Mouse (Mus musculus): ENCODE measurements around the gene Slc1a2. TPM values are rescaled to one million over a fixed set of nuclear protein-coding genes. Genes with fewer than 3 reads are reported as not detected.

Slc1a2 gene
- total and polyA plus RNA-seq, 2 experiments from 2014 or later = 18.4 to 82.0 TPM

GRCm38 (mm10) chr2:102730386-102730785 lies 71.9 kb downstream of the Slc1a2 start:
- no peak for TF ChIP-seq CTCF (IDR thresholded peaks at IDR 0.05; ENCODE audit: low read depth)
- 36% methylated on average over 5 of the region's 5 CpGs for WGBS
- no peaks in the 10 kb centered on the region for H3K36me3 ChIP-seq (ENCODE audit: insufficient read depth)
- no peak overlapping the region for H3K27ac ChIP-seq (ENCODE audit: low read depth, low read length)
- no peak overlapping the region for H3K4me3 ChIP-seq (ENCODE audit: low read depth, low read length)
- H3K4me2 ChIP-seq (ENCODE audit: low read depth) = no peak overlapping the region
- no peaks in the 10 kb centered on the region for H3K27me3 ChIP-seq (ENCODE audit: insufficient read depth, low read length)
- H3K9ac ChIP-seq = no peak overlapping the region
- H3K9me3 ChIP-seq (ENCODE audit: low read length) = no peaks in the 10 kb centered on the region
- peaks cover 6% of the 10 kb centered on the region; the same call in 1 of the 2 replicates for H3K4me1 ChIP-seq (ENCODE audit: insufficient read depth)
- ATAC-seq (peak; percentile 50; the same call in 1 of the 2 replicates), DNase-seq (no peak)

- peaks cover 6% of the 10 kb centered on the region; the same call in 1 of the 2 replicates for H3K4me1 ChIP-seq (ENCODE audit: insufficient read depth)
- H3K36me3 ChIP-seq (ENCODE audit: insufficient read depth) = no peaks in the 10 kb centered on the region
- 0 out of 2 replicates have a peak overlapping the region, but pooled peaks have one; percentile 2 for H3K4me2 ChIP-seq (ENCODE audit: low read depth)
- no peak overlapping the region for H3K9ac ChIP-seq
- H3K27ac ChIP-seq (ENCODE audit: low read depth, low read length) = no peak overlapping the region
- no peaks in the 10 kb centered on the region for H3K27me3 ChIP-seq (ENCODE audit: insufficient read depth, low read length)
- no peak for TF ChIP-seq CTCF (IDR thresholded peaks at IDR 0.05; ENCODE audit: low read depth)
- no peak overlapping the region for H3K4me3 ChIP-seq (ENCODE audit: low read depth, low read length)
- no peaks in the 10 kb centered on the region for H3K9me3 ChIP-seq (ENCODE audit: low read length)
- 34% methylated on average over 8 of the region's 8 CpGs for WGBS
- ATAC-seq = peak; percentile 40; the same call in 1 of the 2 replicates
- no peak for DNase-seq
Observed at GRCm38 (mm10) chr2:102730788-102731187, 72.3 kb downstream of the Slc1a2 start.

GRCm38 (mm10) chr2:102733128-102733527 lies 74.7 kb downstream of the Slc1a2 start:
- peak; percentile 25 for ATAC-seq
- Histone ChIP-seq H3K4me3 (ENCODE audit: low read depth, low read length) (no peak overlapping the region), H3K36me3 (ENCODE audit: insufficient read depth) (no peaks in the 10 kb centered on the region), H3K9ac (no peak overlapping the region), H3K4me2 (ENCODE audit: low read depth) (no peak overlapping the region), H3K4me1 (ENCODE audit: insufficient read depth) (peaks cover 6% of the 10 kb centered on the region; the same call in 1 of the 2 replicates), H3K9me3 (ENCODE audit: low read length) (no peaks in the 10 kb centered on the region), H3K27me3 (ENCODE audit: insufficient read depth, low read length) (no peaks in the 10 kb centered on the region), H3K27ac (ENCODE audit: low read depth, low read length) (no peak overlapping the region)
- no peak for TF ChIP-seq CTCF (IDR thresholded peaks at IDR 0.05; ENCODE audit: low read depth)
- no peak for DNase-seq
- WGBS = 75% methylated on average over 4 of the region's 4 CpGs

- Histone ChIP-seq H3K4me1 (ENCODE audit: insufficient read depth) (peaks cover 6% of the 10 kb centered on the region; the same call in 1 of the 2 replicates), H3K27ac (ENCODE audit: low read depth, low read length) (no peak overlapping the region), H3K36me3 (ENCODE audit: insufficient read depth) (no peaks in the 10 kb centered on the region), H3K27me3 (ENCODE audit: insufficient read depth, low read length) (no peaks in the 10 kb centered on the region), H3K9ac (no peak overlapping the region), H3K9me3 (ENCODE audit: low read length) (no peaks in the 10 kb centered on the region), H3K4me2 (ENCODE audit: low read depth) (no peak overlapping the region), H3K4me3 (ENCODE audit: low read depth, low read length) (no peak overlapping the region)
- ATAC-seq (no peak), DNase-seq (no peak)
- 88% methylated on average over 3 of the region's 3 CpGs for WGBS
- TF ChIP-seq CTCF (IDR thresholded peaks at IDR 0.05; ENCODE audit: low read depth) = no peak
Observed at GRCm38 (mm10) chr2:102734055-102734454, 75.6 kb downstream of the Slc1a2 start.

GRCm38 (mm10) chr2:102735031-102735430 lies 76.6 kb downstream of the Slc1a2 start:
- Histone ChIP-seq H3K9me3 (ENCODE audit: low read length) (no peaks in the 10 kb centered on the region), H3K27ac (ENCODE audit: low read depth, low read length) (no peak overlapping the region), H3K27me3 (ENCODE audit: insufficient read depth, low read length) (no peaks in the 10 kb centered on the region), H3K9ac (no peak overlapping the region), H3K4me3 (ENCODE audit: low read depth, low read length) (no peak overlapping the region), H3K36me3 (ENCODE audit: insufficient read depth) (peaks cover 4% of the 10 kb centered on the region; the same call in 1 of the 2 replicates), H3K4me1 (ENCODE audit: insufficient read depth) (peaks cover 6% of the 10 kb centered on the region; the same call in 1 of the 2 replicates), H3K4me2 (ENCODE audit: low read depth) (no peak overlapping the region)
- no peak for DNase-seq
- no peak for ATAC-seq
- WGBS = 52% methylated on average over 2 of the region's 2 CpGs
- TF ChIP-seq CTCF (IDR thresholded peaks at IDR 0.05; ENCODE audit: low read depth) = no peak

GRCm38 (mm10) chr2:102735811-102736210 lies 77.4 kb downstream of the Slc1a2 start:
- DNase-seq (no peak), ATAC-seq (no peak)
- Histone ChIP-seq H3K4me3 (ENCODE audit: low read depth, low read length) (no peak overlapping the region), H3K9ac (no peak overlapping the region), H3K27ac (ENCODE audit: low read depth, low read length) (no peak overlapping the region), H3K4me2 (ENCODE audit: low read depth) (no peak overlapping the region), H3K36me3 (ENCODE audit: insufficient read depth) (peaks cover 4% of the 10 kb centered on the region; the same call in 1 of the 2 replicates), H3K4me1 (ENCODE audit: insufficient read depth) (peaks cover 6% of the 10 kb centered on the region; the same call in 1 of the 2 replicates), H3K27me3 (ENCODE audit: insufficient read depth, low read length) (no peaks in the 10 kb centered on the region), H3K9me3 (ENCODE audit: low read length) (no peaks in the 10 kb centered on the region)
- no peak for TF ChIP-seq CTCF (IDR thresholded peaks at IDR 0.05; ENCODE audit: low read depth)
- WGBS = 95% methylated on average over 9 of the region's 9 CpGs

GRCm38 (mm10) chr2:102736490-102736889 lies 78.0 kb downstream of the Slc1a2 start:
- 85% methylated on average over 5 of the region's 5 CpGs for WGBS
- Histone ChIP-seq H3K27me3 (ENCODE audit: insufficient read depth, low read length) (no peaks in the 10 kb centered on the region), H3K9ac (no peak overlapping the region), H3K4me1 (ENCODE audit: insufficient read depth) (peaks cover 3% of the 10 kb centered on the region; the same call in 1 of the 2 replicates), H3K4me2 (ENCODE audit: low read depth) (no peak overlapping the region), H3K9me3 (ENCODE audit: low read length) (no peaks in the 10 kb centered on the region), H3K27ac (ENCODE audit: low read depth, low read length) (no peak overlapping the region), H3K4me3 (ENCODE audit: low read depth, low read length) (no peak overlapping the region), H3K36me3 (ENCODE audit: insufficient read depth) (peaks cover 4% of the 10 kb centered on the region; the same call in 1 of the 2 replicates)
- DNase-seq (no peak), ATAC-seq (no peak)
- no peak for TF ChIP-seq CTCF (IDR thresholded peaks at IDR 0.05; ENCODE audit: low read depth)

Measured in forebrain, postnatal 0 days (tissue).